Mouse (Mus musculus) intestine, embryonic 14.5 days (tissue): ENCODE data around the gene Trib2. TPM values are rescaled to one million over a fixed set of nuclear protein-coding genes. Genes with fewer than 3 reads are reported as not detected.

ENCODE experiments used
- ATAC-seq: fragments of 200-750 bp; cut with Nextera tagmentation; replicated peaks from 2 replicates; pipeline ENCODE4 v1.8.0; 2017; ENCODE audit warnings: low read depth, moderate number of reproducible peaks, moderate TSS enrichment, moderate library complexity; ENCODE audit not compliant: low FRiP score, low TSS enrichment
- DNase-seq: peaks from one replicate; pipeline ENCODE4 v3.0.0-alpha.2; 2018; ENCODE audit warnings: low spot score
- H3K27ac ChIP-seq: fragments of 300-500 bp; sonication (generic); 2 replicates; pipeline ENCODE4 v1.5.1; 2014; ENCODE audit warnings: low read depth, mild to moderate bottlenecking, control low read depth
- H3K27me3 ChIP-seq: fragments of 300-500 bp; sonication (generic); replicated peaks from 2 replicates; pipeline ENCODE4 v1.6.1; 2014; ENCODE audit warnings: low read length, control low read depth; ENCODE audit not compliant: control insufficient read depth, insufficient read depth
- H3K36me3 ChIP-seq: fragments of 300-500 bp; sonication (generic); 2 replicates; pipeline ENCODE4 v1.6.1; 2014; ENCODE audit warnings: low read length, control low read depth; ENCODE audit not compliant: control insufficient read depth, insufficient read depth
- H3K4me1 ChIP-seq: fragments of 300-500 bp; sonication (generic); replicated peaks from 2 replicates; pipeline ENCODE4 v1.6.1; 2014; ENCODE audit warnings: low read length, control low read depth, mixed read lengths; ENCODE audit not compliant: control insufficient read depth, insufficient read depth
- H3K4me2 ChIP-seq: fragments of 300-500 bp; sonication (generic); 2 replicates; pipeline ENCODE4 v1.6.1; 2014; ENCODE audit warnings: low read length
- H3K4me3 ChIP-seq: fragments of 300-500 bp; sonication (generic); 2 replicates; pipeline ENCODE4 v1.5.1; 2014; ENCODE audit warnings: low read depth, low read length, control low read depth, mixed read lengths
- H3K9ac ChIP-seq: fragments of 300-500 bp; sonication (generic); 2 replicates; pipeline ENCODE4 v1.6.1; 2014; ENCODE audit warnings: mild to moderate bottlenecking, low read length
- H3K9me3 ChIP-seq: fragments of 300-500 bp; sonication (generic); 2 replicates; pipeline ENCODE4 v1.6.1; 2016; ENCODE audit warnings: low read length, control low read depth; ENCODE audit not compliant: control insufficient read depth
- WGBS: fragments of 180-500 bp; shearing (Covaris S2); extraction: QIAGEN DNeasy Blood & Tissue Kit; methylation state at CpG from one replicate; pipeline ENCODE4 v1.1.7; 2014; 5-methylcytosine and 5-hydroxymethylcytosine counted together
- polyA plus RNA-seq: library from polyadenylated mRNA; unstranded; fragments of >200 nt; fragmentation: Nextera tagmentation; extraction: Ambion mirVana; gene quantifications from 2 replicates; pipeline ENCODE4 v1.2.1, GENCODE M21; 2014

Gene Trib2
- polyA plus RNA-seq, 1 experiment from 2014 or later, result 26.5 TPM

GRCm38 (mm10) chr12:15801571-15801930 is 15.2 kb downstream of the Trib2 start:
- no peak for DNase-seq
- ATAC-seq, result no peak
- Histone ChIP-seq H3K36me3 (peaks cover 50% of the 10 kb centered on the region), H3K27me3 (no peaks in the 10 kb centered on the region), H3K9me3 (no peaks in the 10 kb centered on the region), H3K4me3 (no peak overlapping the region), H3K9ac (no peak overlapping the region), H3K4me1 (peaks cover 19% of the 10 kb centered on the region), H3K4me2 (no peak overlapping the region), H3K27ac (no peak overlapping the region)
- 82% methylated on average over 4 of the region's 4 CpGs for WGBS

DNA sequence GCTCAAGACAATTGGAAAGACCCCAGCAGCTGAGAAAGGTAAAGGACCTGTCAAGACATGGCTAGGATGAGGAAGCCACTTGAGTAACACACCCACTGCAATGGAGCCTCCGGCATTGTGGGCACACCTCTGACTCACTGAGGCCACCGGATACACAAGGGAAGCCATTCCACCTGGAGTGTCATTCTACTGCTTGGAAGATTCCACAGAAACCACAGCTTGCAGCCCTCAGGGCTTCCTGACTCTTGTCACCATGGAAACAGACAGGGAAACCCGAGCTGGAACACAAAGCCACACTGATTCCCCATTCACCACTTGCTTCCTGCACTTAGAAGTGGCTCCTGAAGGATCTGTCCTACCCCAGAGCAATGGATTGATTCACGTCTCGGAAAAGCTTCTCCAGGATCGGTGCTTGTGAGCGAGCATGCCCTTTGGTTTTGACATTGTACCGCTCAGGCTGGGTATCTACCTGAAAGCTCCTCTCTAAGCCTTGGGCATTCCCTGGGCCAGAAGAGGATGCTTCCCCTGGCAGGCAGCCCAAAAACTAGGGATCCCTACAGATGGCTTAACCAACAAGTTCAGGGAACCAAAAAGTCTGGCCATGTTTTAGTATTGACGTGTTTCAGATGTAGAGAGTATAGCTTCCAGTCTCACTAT is 15.7 kb downstream of the Trib2 start:
- H3K4me3 ChIP-seq, result no peak overlapping the region
- ATAC-seq (0 out of 2 replicates have a peak, but pooled peaks have one; percentile 43), DNase-seq (no peak)
- H3K9ac ChIP-seq, result no peak overlapping the region
- H3K27me3 ChIP-seq, result no peaks in the 10 kb centered on the region
- H3K36me3 ChIP-seq, result peaks cover 50% of the 10 kb centered on the region
- 57% methylated on average over 9 of the region's 9 CpGs for WGBS
- H3K27ac ChIP-seq, result no peak overlapping the region
- peaks cover 19% of the 10 kb centered on the region for H3K4me1 ChIP-seq
- no peaks in the 10 kb centered on the region for H3K9me3 ChIP-seq
- no peak overlapping the region for H3K4me2 ChIP-seq

- Histone ChIP-seq H3K9ac (no peak overlapping the region), H3K4me2 (no peak overlapping the region), H3K4me1 (peaks cover 19% of the 10 kb centered on the region), H3K9me3 (no peaks in the 10 kb centered on the region), H3K4me3 (no peak overlapping the region), H3K27ac (no peak overlapping the region), H3K36me3 (peaks cover 43% of the 10 kb centered on the region), H3K27me3 (no peaks in the 10 kb centered on the region)
- ATAC-seq (no peak), DNase-seq (no peak)
- 77% methylated on average over 4 of the region's 4 CpGs for WGBS
Measured at GRCm38 (mm10) chr12:15800196-15800913, 16.4 kb downstream of the Trib2 start.

- Histone ChIP-seq H3K4me1 (peaks cover 19% of the 10 kb centered on the region), H3K9me3 (no peaks in the 10 kb centered on the region), H3K4me3 (no peak overlapping the region), H3K27me3 (no peaks in the 10 kb centered on the region), H3K4me2 (no peak overlapping the region), H3K9ac (no peak overlapping the region), H3K36me3 (peaks cover 38% of the 10 kb centered on the region), H3K27ac (peak overlapping the region; percentile 38)
- 21% methylated on average over 7 of the region's 7 CpGs for whole genome bisulfite sequencing
- DNase-seq (no peak), ATAC-seq (peak; percentile 63; the same call in 1 of the 2 replicates)
Measured at GRCm38 (mm10) chr12:15798019-15798418, 18.7 kb downstream of the Trib2 start.

DNA sequence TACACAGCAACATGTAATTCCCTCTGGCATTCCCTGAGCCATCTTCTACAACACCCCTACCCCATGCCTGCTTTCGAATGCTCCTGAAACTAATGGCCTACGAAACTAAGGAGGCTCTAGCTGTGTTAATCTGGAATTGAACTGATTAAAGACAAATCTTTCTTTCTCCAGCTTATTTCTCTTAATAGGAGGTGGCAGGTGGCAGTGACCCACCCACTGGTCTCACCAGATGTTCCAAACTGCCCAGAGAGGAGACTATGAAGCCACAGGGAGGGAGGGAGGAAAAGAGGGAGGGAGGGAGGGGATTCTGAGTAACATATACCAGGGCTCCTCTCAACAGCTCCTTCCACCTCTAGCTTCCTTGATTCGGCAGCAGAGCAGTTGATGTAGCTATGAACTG is 20.8 kb downstream of the Trib2 start:
- Histone ChIP-seq H3K27ac (no peak overlapping the region), H3K27me3 (no peaks in the 10 kb centered on the region), H3K36me3 (peaks cover 30% of the 10 kb centered on the region), H3K4me3 (no peak overlapping the region), H3K4me2 (no peak overlapping the region), H3K4me1 (peaks cover 14% of the 10 kb centered on the region), H3K9ac (no peak overlapping the region), H3K9me3 (no peaks in the 10 kb centered on the region)
- WGBS, result 76% methylated on average over 3 of the region's 3 CpGs
- DNase-seq, result no peak
- ATAC-seq, result no peak

GRCm38 (mm10) chr12:15793336-15793735 is 23.4 kb downstream of the Trib2 start:
- 88% methylated on average over 8 of the region's 8 CpGs for WGBS
- Histone ChIP-seq H3K4me3 (no peak overlapping the region), H3K4me2 (no peak overlapping the region), H3K27ac (no peak overlapping the region), H3K9ac (no peak overlapping the region), H3K36me3 (peaks cover 24% of the 10 kb centered on the region), H3K27me3 (no peaks in the 10 kb centered on the region), H3K4me1 (peaks cover 6% of the 10 kb centered on the region), H3K9me3 (no peaks in the 10 kb centered on the region)
- ATAC-seq (no peak), DNase-seq (no peak)

- Histone ChIP-seq H3K9ac (no peak overlapping the region), H3K4me1 (no peaks in the 10 kb centered on the region; the same call in 1 of the 2 replicates), H3K4me3 (no peak overlapping the region), H3K27me3 (no peaks in the 10 kb centered on the region), H3K9me3 (no peaks in the 10 kb centered on the region), H3K27ac (no peak overlapping the region), H3K36me3 (peaks cover 13% of the 10 kb centered on the region), H3K4me2 (no peak overlapping the region)
- ATAC-seq (no peak), DNase-seq (no peak)
- 82% methylated on average over 2 of the region's 2 CpGs for WGBS
Measured at GRCm38 (mm10) chr12:15790181-15790580, 26.5 kb downstream of the Trib2 start.

DNA sequence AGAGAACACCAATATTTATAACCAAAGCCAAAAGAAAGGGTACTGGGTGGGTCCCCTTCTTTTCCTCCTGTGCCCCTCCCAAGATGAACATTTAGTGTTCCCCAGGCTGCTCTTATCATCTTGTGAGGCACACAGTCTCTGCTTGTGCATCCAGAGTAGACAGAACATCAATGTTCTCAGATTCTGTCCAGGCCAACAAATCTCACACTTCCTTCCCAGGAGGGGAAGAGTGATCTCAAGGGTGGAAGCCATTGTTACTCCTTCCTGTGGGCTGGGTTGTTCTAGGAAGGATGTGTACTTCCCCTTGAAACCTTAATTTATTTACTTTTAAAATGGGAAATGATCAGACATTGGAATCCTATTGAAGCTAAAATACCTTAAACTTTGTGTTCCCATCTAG is 39.7 kb downstream of the Trib2 start:
- Histone ChIP-seq H3K36me3 (no peaks in the 10 kb centered on the region), H3K9me3 (peaks cover 3% of the 10 kb centered on the region; the same call in 1 of the 2 replicates)
- no peak for DNase-seq

GRCm38 (mm10) chr12:15771686-15772085 is 45.0 kb downstream of the Trib2 start:
- H3K36me3 ChIP-seq, result no peaks in the 10 kb centered on the region
- no peak overlapping the region for H3K27ac ChIP-seq
- 67% methylated on average over 6 of the region's 6 CpGs for WGBS
- DNase-seq (no peak), ATAC-seq (no peak)
- no peak overlapping the region for H3K4me2 ChIP-seq
- H3K9me3 ChIP-seq, result no peaks in the 10 kb centered on the region
- H3K4me1 ChIP-seq, result no peaks in the 10 kb centered on the region
- H3K27me3 ChIP-seq, result no peaks in the 10 kb centered on the region
- H3K4me3 ChIP-seq, result no peak overlapping the region
- H3K9ac ChIP-seq, result no peak overlapping the region

More for the DNA sequence above, 39.7 kb downstream of the Trib2 start:
- no peak overlapping the region for H3K27ac ChIP-seq
- no peak overlapping the region for H3K4me2 ChIP-seq
- H3K27me3 ChIP-seq, result no peaks in the 10 kb centered on the region
- no peak overlapping the region for H3K4me3 ChIP-seq
- H3K9ac ChIP-seq, result no peak overlapping the region
- ATAC-seq, result no peak
- H3K4me1 ChIP-seq, result no peaks in the 10 kb centered on the region
